Mouse (Mus musculus) adrenal gland, adult 18-20 months (tissue): Measurements from ENCODE around the gene Aldh4a1. TPM values are rescaled to one million over a fixed set of nuclear protein-coding genes. Genes with fewer than 3 reads are reported as not detected.
A peak's percentile ranks its signal among the peaks of the same experiment; 100 is the strongest.

Experiments used
- DNase-seq, 2 experiments: peaks; one replicate each; pipeline ENCODE4 v3.0.0; 2021 to 2022; ENCODE audit warnings: low spot score in 2 of 2
- total RNA-seq, 2 experiments: library from RNA; stranded (reverse); gene quantifications; 1 replicate in 1 of 2; 2 replicates in 1 of 2; pipeline ENCODE4 v1.2.3; 2021

Aldh4a1 gene
- total RNA-seq, 2 experiments from 2014 or later: 65.2 to 141 TPM

DNA sequence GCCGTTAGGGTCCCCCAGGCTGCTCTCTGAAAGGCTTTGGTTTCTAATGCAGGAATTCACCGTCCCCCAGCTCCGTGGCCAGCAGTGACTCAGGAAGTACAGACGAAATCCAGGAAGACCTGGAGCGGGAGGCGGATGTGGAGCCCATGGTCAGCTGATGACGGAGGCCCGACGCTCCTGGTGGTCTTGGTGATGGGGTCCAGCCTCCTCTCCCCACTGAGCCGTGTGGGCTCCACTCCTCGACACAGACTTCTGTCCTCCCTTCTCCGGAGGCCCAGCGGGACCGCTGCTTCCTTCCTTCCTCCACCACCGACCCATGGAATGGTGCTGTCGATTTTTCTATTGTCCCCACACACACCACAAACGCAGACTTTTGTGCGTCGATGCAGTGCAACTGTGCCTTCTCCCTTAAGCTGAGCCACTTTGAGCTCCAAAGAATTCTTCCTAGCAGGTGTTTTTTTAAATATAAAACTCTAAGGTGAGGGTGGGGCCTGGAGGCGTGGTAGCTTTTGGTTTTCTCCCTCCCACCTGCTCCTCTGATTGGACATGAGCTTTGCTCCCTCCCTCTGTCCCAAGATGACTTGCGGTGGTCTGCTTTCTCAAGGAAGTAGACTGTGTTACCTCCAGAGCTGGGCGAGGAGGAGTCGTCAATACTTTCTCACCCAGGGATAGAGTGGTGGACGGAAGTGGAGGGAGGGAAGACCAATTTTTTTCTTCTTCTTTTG is 6.2 kb upstream of the Aldh4a1 start:
- DNase-seq: no peak

DNA sequence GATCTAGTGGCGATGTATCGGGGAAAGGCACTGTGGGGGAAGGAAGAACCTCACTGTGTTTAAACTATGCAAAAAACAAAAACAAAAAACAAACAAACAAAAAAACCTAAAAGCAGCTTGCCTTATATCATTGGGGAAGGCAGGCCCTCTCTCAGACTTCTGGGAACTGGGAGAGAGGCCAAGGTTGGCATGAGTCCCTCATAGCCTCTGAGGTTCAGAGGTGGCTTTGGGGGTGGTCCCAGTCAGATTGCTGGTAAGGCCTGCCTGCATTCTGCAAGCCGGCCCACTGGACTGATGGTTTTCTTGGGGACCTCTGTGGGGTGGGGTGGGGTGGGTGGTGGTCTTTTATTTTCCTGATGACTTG is 5.7 kb upstream of the Aldh4a1 start:
- no peak for DNase-seq

DNA sequence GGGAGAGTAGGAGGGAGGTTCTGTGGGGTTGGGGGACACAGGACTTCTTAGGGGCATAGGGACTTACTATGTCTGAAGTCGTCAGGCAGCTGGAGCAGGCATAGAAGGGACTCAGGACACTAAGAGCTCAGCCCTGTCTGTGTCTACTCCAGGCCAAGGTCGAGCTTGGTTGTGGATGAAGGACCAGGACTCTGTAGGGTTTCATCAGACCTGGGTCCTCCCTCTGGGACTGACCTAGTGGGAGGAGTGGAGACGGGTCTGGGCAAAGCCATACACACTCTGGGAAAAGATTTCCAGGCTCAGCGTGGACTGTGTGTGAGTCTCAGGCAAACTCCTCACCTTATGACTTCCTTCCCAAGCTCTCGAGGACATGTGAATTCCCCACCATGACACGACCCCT is 2.9 kb upstream of the Aldh4a1 start:
- DNase-seq: no peak

DNA sequence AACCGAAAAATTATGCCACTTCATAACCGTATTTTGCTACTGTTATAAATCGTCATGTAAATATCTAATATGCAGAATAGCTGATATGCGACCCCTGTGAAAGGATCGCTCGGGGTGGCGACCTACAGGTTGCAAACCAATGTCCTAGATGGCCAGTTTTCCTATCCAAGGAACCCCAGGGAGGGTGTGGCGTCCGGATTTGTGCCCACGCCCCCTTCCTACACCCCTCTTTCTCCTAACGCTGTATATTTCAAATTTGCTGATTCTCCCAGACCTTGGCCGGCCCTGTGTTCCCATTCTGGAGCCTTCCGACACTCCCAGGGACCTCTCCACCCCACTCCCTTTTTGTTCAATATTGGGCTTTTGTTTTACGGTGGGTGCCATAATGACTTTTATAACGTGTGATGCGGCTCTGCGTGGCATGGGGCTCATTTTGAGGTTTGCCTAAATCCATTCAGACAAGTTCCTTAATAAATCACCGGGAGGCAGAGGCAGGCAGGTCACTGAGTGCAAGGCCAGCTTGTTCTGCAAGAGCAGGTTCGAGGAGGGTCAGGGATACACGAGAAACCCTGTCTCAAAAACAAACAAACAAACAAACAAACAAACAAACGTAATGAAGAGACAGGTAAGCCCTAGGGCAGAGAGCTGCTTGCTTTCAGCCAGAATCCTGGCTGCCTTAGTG is 909 bp downstream of the Aldh4a1 start:
- no peak for DNase-seq

DNA sequence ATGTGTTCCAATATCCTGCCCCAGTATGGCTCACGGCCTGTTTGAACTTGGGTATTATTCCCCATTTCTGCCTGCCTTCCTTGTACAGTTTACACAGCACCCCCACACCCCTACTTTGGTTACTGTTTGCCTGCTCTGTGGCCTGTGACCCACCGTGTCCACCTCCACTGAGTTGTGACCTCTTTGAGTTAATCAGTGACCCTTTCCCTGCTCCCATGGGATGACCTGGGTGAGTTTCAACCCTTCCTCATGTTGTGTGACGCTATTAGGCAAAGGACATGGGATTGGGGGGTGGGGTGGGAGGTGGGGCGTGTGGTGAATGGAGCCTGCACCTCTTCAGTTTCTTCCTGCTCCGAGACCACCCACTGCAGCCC is 1.4 kb downstream of the Aldh4a1 start:
- DNase-seq: no peak

DNA sequence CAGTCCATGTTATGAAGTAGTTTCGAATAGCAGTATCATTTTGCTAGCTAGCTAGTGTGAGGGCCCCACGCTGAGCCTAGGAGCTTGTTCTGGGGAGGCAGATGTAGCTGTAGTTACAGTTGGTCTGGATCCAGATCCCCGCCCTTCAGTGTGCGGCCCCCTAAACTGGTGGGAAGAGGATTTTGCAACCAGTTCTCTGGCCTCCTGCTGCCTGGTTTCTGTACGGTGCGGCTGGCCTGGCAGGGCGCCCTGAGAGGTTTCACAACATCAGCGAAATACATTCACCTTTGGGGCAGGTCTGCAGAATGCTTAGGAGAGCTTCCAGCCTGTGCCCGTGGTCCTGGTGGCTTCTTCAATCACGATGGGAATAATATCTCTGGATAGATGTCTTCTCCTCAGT is 2.0 kb downstream of the Aldh4a1 start:
- DNase-seq: no peak

DNA sequence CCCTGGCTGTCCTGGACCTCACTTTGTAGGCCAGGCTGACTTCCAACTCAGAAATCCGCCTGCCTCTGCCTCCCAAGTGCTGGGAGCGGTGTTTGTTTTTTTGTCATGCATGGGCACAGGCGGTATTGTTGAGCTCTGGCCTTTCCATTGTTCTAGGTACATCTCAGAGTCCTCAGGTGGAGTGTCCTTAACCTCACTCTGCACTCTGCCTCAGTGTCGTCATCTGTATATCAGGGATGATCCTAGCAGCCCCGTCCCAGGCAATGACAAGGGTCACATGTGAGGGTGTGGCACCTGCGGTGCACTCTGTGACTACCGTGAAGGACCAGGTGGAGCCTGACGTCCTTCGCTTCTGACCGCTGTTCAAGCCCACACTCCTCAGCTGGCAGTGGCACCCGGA is 4.7 kb downstream of the Aldh4a1 start:
- no peak for DNase-seq

DNA sequence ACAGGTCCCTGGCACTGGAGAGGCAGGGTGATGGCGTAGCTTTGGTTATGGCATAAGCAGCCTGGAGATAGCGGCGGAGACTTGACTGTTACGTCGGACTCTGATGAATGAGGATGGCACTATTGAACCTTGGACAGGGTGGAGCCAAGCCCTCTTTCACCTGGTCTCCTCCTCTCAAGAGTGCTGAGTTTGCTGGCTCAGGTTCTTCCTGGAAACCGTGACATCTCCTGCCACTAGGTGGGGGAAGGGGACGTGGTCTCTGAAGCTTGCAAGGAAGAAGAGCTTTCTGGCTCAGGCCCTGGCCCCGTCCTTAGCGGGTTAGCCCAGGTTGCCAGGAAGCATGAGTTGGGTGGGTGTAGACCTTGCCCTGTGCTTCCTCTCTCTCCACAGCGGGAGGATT is 7.5 kb downstream of the Aldh4a1 start:
- DNase-seq: no peak

DNA sequence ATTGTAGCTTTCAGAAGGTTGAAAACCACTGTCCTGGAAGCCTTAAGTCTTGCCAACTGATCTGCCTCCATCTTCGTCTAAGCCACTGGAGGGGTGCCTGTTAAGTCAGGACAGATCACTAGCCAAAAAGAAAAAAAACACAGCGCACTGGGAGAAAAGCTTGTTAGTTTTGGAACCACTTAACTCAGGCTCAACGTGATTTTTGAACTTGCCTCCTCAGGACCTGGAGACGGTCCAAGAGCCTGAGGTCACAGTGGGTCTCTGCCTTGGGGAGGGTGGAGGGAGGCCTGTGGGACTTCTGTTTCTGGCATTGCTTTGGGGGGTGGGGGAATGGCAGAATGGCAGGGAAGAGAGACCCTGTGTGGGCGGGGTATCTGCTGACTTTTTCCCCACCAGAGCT is 8.5 kb downstream of the Aldh4a1 start:
- DNase-seq: no peak

DNA sequence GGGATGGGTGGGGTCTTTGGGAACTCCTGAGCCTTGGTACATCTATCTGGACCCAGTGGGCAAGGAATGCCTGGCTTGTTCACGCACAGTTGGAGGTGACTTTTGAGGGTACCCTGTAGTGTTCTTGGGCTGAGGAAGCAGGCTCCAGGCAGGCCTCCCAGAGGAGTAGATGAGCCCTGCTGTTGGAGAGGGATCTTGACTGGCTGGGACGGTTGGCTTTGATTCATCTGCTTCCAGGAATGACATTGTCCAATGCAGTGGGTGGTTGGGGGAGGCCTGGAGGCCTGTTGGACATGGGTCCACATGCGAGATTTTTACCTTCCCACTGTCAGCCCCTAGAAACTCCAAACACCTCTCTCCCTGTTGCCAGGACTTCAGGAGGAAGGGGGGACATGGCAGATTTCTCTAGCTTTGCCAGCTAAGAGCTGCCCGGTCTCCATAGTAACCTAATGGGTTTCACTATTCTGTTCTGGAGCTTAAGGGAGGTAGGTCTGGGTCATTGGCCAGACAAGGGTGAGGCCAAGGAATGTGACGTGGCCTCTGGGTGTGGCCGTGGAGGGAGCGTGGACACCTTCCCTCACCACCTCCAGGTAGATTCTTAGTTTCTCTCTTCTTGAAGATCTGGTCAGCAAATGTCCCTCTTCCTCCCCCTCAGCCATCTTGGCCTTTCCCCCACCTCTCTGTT is 9.0 kb downstream of the Aldh4a1 start:
- DNase-seq: no peak

DNA sequence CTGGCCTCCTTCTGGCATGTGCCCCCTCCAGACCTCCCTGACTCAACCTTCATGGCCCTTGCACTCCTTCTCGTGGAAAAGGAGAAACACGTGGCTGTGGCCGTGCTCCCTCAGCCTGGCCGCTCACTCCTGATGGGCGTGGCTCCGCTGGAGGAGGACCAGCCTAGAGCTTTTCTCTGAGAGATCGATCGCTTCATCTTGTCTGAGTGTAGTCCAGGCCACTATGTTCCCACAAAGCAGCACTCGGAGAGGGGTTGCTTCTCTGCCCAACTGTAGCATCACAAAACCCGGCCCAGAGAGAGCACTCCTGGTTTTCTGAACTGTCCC is 9.6 kb downstream of the Aldh4a1 start:
- no peak for DNase-seq

DNA sequence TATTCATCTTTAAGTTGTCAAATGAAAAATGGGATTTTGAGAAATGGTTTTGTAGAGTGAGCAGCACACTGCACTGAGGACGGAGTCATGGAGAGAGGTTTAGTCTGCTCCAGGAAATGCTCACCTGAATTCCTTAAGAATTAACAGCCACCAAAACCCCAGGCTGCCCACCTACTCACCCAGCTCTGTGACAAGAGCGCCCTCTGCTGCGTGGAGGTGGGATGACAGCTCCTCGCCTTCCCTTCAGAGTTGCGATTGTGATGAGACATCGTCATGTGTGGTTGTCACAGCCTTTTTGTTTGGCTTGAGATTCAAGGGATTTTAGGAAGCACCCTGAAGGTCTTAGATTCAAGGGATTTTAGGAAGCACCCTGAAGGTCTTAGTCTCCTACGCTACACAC is 13.7 kb downstream of the Aldh4a1 start:
- peak; percentile 71 to 84 for DNase-seq

DNA sequence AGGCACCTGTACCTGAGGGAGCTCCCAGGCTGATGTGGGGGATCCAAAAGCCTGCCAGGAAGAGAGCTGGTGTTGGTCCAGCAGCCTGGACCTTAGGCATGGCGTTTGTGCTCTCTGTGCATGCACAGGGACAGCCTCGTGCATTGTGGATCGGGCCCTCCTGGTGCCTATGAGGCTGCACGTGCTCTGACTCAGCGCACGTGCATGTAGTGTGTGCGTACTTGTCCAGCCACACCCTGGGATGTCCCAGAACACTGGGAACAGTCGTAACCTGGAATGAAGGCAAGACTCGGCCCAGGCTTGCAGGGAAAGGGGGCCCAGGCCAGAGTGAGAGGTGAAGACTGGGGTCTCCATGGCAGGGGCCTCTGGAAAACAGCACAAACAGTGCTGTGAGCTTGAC is 15.2 kb downstream of the Aldh4a1 start:
- DNase-seq: no peak

DNA sequence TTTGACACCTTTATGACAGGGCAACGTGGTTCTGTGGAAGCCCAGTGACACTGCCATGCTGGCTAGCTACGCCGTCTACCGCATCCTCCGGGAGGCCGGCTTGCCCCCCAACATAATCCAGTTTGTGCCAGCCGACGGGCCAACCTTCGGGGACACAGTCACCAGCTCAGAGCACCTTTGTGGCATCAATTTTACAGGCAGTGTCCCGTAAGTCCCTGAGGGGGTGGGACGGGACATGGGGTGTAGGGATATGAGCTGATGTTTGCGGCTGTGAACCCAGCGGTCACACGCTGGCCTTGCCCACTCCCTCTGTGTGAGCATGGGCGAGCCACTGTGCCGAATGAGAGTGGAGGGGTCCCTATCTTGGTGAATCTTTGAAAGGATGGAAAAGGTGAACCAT is 15.7 kb downstream of the Aldh4a1 start:
- DNase-seq: no peak

DNA sequence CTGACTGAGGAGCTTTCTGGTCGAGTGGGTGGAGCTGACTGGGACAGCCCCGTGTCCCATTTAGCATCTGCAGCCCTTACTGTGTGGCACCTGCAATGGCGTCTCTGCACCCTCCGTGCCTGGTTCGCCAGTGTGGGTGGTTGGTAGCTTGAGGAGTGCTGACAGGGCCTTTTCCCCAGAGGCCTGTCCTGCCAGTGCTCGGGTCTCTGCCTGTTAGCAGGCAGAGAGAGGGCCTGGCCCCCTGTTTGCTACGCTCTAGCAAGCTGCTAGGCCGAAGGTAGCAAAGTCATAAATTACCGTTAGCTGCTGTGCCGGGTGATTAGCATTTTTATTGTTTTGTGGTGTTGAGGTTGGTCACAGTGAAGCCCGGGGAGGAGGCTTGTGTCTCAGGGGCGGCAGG is 17.1 kb downstream of the Aldh4a1 start:
- no peak for DNase-seq

DNA sequence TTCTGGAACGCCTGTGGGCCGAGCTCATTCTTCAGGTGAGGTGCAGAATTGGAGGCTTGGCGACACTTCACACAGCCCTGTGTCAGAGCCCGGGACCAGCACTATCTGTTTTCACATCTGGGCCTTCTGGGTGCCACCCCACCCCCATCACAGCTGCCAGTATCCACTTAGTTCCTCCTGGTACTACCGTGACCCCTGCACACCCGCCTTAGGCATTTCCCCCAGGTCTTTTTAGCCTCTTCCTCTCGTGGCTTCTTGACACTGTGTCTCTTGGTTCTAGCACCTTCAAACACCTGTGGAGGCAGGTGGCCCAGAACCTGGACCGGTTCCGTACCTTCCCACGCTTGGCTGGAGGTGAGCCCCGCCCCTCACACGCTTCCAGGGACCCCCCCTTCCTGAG is 17.7 kb downstream of the Aldh4a1 start:
- no peak for DNase-seq

DNA sequence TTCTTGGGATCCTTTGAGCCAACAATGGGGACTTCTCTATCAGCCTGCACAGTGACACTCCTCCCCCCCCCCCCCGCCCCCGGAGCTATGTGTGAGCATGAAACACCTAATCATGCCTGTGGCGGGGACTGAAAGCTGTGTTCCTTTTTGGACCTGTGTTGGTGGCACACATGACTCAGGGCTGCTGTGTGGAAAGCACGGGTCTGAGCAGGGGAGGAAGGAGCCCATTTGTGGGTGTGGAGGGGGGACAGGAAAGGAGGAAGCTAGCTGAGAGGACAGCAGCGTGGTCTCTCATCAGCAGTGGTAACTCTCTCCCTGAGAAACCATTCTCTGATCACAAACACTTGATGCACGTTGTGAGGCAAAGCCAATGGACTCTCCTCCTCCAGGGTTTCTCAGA is 18.1 kb downstream of the Aldh4a1 start:
- no peak for DNase-seq

DNA sequence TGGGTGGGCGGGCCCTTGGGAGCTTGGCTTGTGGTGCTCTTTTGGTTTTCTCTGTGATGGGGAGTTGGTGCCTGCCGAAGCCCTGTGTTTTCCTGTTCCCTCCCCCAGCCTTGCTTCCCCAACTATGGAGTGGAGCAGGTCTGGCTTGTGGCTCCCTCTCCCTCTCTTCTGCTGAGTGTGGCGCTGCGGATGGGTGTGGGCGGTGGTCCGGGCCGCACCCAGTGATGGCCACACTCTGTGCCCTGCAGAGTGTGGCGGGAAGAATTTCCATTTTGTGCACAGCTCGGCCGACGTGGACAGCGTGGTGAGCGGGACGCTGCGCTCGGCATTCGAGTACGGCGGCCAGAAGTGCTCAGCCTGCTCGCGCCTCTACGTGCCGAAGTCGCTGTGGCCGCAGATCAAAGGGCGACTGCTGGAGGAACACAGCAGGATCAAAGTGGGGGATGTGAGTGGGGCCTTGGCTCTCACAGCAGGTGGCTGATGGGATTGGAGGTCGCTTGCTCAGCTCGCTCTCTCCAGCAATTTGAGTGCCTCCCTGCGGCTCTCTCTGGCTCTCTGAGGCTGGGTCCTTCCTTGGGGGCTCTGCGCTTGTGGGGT is 19.3 kb downstream of the Aldh4a1 start:
- no peak for DNase-seq

DNA sequence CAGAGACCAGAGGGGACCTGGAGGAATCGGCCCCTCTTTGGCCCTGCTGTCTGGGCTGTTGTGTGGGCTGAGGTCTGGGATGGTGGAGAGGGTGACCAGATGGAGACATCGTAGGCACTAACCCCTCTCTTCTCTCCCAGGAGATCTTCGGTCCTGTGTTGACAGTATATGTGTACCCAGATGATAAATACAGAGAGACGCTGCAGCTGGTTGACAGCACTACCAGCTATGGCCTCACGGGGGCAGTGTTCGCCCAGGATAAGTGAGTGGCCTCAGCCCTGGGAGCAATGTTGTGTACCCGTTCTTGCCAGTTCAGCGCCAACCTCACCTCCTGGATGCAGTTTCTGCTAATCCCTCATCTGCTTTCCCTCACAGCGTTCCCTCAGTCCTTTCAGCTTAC is 21.3 kb downstream of the Aldh4a1 start:
- peak; percentile 82 to 83 for DNase-seq

DNA sequence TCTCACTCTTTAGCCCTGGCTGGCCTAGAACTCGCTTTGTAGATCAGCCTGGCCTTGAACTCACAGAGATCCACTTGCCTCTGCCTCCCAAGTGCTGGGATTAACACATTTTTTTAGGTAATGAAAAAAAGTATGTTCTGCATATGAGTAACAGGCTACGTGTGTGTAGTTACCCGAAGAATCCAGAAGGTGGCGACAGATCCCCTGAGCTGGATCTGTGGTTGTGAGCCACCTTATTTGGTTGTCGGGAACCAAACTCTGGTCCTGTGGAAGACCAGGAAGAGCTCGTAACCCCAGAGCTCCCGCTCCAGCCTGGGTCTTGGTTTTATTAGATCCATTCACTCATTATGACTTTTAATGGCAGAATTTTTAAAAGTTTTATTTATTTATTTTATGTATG is 24.2 kb downstream of the Aldh4a1 start:
- no peak for DNase-seq

DNA sequence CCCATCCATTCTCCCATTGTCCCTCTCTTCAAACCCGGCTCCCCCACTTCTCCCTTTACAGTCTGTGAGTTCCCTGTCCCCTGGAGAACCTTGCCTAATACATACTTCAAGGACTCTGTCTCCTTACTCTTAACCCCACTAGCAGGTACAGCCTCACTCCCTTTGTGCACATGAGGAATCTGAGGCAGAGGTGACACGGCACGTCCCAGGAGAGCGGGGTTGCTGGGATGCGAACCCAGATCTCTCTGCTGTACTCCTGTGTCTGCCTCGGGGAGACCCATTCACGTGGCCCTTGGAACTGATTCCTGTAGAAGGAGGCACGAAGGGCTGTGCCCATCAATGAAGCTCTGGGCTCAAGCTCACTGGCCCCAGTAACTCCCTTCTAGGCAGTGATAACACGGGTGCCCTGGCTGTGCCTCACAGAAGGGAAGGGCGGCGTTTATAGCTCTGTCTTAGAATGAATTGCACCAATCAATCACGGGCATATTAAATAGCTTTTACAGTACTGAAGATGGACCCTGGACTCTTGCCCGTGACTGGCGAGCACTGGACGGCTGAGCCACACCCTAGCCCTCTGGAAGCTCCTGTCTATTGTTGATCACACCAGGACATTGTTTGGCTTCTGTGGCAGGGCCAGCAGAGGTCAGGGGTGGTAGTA is 27.5 kb downstream of the Aldh4a1 start:
- DNase-seq: no peak

DNA sequence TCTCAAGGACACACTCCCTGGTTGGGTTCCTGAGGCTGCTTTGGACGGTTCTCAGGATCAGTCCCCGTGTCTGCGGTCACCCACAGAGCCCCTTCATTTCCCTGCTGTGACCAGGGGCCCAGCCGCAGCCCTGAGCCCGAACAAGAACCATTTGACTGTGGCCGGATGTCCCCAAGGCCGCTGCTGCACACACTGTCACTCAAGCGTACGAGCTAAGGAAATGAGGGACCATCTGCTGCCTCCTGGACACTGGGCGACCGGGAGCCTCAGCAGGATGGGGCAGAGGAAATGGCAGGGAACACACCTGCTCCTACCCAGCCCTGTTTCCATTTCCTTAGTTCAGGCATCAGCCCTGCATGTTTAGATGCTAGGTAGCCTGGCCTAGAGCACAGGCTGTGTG is 28.2 kb downstream of the Aldh4a1 start:
- no peak for DNase-seq
